Mouse (Mus musculus) left cerebral cortex, adult 2 months (tissue): ENCODE results near the gene Usp43. TPM values are rescaled to one million over a fixed set of nuclear protein-coding genes. Genes with fewer than 3 reads are reported as not detected.

Source experiments
- DNase-seq, 2 experiments: peaks; one replicate each; pipeline ENCODE4 v3.0.0; 2021 to 2022; ENCODE audit warnings: low spot score in 2 of 2, mixed read lengths in 1 of 2; ENCODE audit errors: extremely low spot score in 1 of 2
- H3K27ac ChIP-seq: fragments of 200-600 bp; 2 replicates; pipeline ENCODE4 v1.8.1; 2022
- H3K4me3 ChIP-seq: fragments of 200-600 bp; 2 replicates; pipeline ENCODE4 v1.8.1; 2022
- CTCF ChIP-seq: fragments of 200-600 bp; IDR thresholded peaks from 2 replicates; pipeline ENCODE4 v1.8.1; 2022; ENCODE audit warnings: antibody characterized with exemption, mild to moderate bottlenecking, moderate library complexity
- intact Hi-C: fragments of 180-260 bp; cut with DNase I; formaldehyde crosslinking; loops from one replicate; pipeline ENCODE4 v1.15.1; 2025
- long read RNA-seq, 2 experiments: library from polyadenylated mRNA; stranded (forward); transcript quantifications; one replicate each; pipeline ENCODE4 v2.0.0; 2021; ENCODE audit warnings: borderline mapping rate in 2 of 2
- total RNA-seq, 2 experiments: library from RNA; stranded (reverse); gene quantifications; 2 replicates each; pipeline ENCODE4 v1.2.3; 2021

Gene Usp43
- total RNA-seq, result 1 to 10 TPM; 3.4 to 4.8 TPM
- long read RNA-seq, experiment 1, full-length matches to known transcripts, result 8 of 11 reads
- long read RNA-seq, experiment 1, partial matches to known transcripts, result 1 of 11 reads
- long read RNA-seq, experiment 1, other reads (novel, unspliced or antisense), result 2 of 11 reads
- long read RNA-seq, experiment 2, full-length matches to known transcripts, result 4 of 4 reads
- long read RNA-seq, experiment 2, partial matches to known transcripts, result 0 of 4 reads
- long read RNA-seq, experiment 2, other reads (novel, unspliced or antisense), result 0 of 4 reads

DNA sequence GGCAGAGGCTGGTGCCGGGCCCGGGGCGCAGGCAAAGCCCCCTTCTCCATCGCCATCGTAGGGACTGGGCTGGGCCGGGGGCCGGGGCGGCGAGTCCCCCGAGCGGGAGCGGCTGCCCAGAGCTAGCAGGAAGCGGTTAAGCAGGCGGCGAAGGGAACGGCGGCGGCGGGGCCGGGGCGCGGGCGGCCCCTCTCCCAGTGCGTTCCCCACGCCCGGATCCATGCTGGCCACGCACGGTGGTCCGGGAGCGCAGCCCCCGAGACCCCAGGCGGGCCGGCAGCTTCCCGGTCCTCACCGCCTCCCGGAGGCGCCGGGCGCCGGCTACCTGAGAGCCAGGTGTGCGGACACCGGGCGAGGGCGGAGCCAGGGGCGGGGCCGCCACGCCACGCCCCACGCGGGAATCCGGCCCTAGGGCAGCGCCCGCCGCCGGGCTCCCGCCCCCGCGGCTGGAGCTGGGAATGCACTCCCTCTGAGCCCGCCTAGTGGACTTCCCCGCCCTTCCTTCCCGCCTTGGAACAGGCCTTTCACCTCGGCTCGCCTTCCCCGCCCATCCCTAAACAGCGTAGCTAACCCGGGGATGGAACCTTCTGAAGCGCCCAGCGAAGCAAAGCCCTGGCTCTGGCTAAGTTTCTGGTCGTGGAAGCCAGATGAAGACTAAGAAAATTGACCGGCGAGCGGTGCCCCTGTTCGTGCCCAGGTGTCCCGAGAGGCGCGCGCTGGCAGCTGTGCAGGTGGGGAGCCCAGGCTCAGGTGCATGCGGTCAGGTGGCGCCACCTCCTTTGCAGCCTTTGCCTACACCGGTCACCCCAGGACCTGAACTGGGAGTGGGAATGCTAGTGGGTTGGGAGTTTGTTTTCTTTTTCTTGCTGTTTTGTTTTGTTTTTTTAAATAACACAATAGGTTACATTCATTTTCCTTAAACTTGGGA lies at the start of gene Usp43:
Gene Usp43 (minus strand): TSS at position 327 of the 928 bp plus-strand sequence.
- DNase-seq, result peak; percentile 18 to 32
- H3K27ac ChIP-seq, result peak within 1 kb of the TSS; percentile 80
- no peak; the same call in none of the 2 replicates for TF ChIP-seq CTCF
- intact Hi-C loops, result loop anchor here (2.0 kb wide), 1 partner anchor 23 kb away; no protein-coding TSS in a partner anchor
- H3K4me3 ChIP-seq, result peak within 1 kb of the TSS; percentile 79

DNA sequence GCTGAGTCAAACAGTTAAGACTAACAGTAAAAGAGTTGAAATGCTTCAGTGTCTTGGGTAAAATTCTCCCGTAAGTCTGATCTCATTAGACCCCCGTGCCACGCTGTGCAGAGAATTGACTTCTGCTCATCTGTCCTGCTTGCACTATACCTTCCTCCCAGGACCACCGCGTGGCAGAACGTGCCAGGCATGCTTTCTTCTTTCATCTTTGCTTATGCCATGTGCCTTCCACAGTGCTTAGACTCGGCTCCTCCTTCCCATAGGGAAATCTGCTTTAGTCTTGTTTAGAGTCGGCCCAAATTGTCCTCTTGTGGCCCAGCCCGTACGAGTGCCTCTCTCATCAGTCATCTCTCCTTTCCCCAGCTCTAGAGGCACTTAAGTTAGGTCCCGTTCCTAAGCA lies 45.9 kb upstream of the Usp43 start:
- intact Hi-C loops, result no loop called here
- no peak for TF ChIP-seq CTCF
- Histone ChIP-seq H3K4me3 (no peak overlapping the region), H3K27ac (no peak overlapping the region)
- DNase-seq, result no peak

DNA sequence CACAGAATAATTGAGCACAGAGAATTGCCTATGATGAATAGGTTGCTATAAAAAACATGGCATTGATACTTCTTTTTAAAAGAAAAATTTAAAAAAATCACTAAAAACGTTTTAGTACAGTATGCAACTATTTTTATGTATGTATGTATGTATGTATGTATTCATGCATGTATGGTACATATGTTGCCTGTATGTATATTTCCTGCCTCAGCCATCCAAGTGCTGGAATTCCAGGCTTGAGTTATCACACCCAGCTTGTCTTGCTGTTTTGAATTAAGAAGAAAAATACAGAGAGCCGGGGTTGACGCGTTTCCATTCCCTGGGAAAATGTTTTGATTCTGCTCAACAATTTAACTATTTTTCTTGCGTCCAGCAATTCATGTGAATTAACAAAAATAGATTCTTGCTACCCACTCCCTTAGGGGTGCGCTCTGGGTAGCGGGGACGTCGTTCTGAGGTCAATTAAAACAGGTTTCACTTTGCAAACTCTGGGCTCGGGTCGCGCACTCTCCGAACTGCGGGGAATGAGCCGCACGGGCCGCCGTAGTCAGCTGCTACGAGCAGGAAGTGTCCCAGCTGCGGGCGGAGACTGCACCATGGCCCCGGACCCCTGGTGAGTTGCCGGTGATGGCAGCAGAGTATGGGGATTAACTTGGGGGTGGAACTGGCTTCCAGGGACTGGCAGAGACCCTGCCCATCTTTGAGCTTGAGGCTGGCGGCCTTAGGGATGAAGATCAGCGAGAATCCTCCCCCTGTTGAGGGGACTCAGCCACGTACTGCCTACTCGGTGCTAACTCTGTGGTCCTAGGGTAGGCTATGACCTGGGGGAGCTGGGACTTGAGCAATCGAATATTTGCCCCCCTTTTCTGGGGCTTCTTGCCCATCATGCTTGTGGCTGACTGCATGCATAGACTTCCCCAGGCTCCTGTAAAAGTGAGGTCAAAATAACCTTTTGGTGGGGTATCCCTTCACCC lies 44.2 kb upstream of the Usp43 start, which contains the start of gene Stx8:
Gene Stx8 (plus strand): TSS at position 289 of the 974 bp plus-strand sequence.
- TF ChIP-seq CTCF, result no peak
- intact Hi-C loops, result no loop called here
- DNase-seq, result peak; percentile 92 to 95
- Histone ChIP-seq H3K27ac (peak within 1 kb of the TSS; percentile 76), H3K4me3 (peak within 1 kb of the TSS; percentile 87)

DNA sequence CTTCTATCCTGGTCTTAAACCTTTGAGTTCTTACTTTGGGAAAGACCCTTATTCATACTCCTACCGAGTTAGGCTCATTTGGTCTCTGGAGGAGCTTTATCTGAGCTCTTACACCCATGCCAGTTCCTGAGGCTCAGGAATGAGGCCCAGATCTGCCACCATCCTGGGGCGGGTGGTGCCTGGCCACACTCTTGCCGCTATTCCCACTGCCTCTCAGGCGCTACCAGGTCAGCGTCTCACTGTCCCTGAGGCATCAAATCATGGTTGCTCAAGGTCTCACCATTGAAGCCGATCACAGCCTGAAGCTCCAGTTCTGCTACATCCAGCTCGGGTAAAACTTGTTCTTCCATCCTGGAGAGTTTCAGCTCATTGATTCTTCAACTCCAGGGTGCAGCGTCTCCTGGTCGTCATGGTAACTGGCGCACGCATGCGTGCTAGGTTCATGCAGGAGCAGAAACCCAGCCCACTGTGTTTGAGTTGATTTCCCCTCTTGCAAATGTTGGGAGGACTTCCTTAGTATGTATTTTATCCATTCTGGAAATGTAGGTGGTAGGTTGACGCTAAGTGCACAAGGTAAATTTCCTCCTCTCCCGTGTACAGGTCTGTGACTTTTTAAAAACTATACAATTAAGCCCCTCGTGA lies 43.4 kb upstream of the Usp43 start, which contains the start of gene Cfap52:
Gene Cfap52 (minus strand): TSS at position 410 of the 642 bp plus-strand sequence.
- intact Hi-C loops, result no loop called here
- Histone ChIP-seq H3K4me3 (peak within 1 kb of the TSS; percentile 87), H3K27ac (peak within 1 kb of the TSS; percentile 76)
- peak; percentile 85 to 86 for DNase-seq
- no peak for TF ChIP-seq CTCF

DNA sequence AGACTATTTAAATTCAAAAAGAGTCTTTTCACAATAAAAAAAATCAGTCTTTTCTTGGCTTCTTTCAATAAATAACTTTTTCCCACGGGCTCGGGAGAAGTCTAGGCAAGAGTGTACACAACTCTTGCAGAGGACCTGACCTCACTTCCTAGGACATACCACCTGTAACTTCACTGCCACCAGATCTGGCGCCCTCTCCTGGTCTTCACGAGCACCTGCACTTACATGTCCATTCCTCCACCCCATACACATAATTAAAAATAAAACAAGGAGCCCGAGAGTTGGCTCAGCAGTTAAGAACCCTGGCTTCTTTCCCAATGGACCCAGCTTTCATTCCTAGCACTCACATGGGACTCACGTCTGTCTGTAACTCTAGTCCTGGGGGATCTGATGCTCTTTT lies 42.2 kb upstream of the Usp43 start:
- Histone ChIP-seq H3K27ac (no peak overlapping the region), H3K4me3 (no peak overlapping the region)
- no peak for DNase-seq
- TF ChIP-seq CTCF, result no peak; the same call in none of the 2 replicates
- intact Hi-C loops, result no loop called here

DNA sequence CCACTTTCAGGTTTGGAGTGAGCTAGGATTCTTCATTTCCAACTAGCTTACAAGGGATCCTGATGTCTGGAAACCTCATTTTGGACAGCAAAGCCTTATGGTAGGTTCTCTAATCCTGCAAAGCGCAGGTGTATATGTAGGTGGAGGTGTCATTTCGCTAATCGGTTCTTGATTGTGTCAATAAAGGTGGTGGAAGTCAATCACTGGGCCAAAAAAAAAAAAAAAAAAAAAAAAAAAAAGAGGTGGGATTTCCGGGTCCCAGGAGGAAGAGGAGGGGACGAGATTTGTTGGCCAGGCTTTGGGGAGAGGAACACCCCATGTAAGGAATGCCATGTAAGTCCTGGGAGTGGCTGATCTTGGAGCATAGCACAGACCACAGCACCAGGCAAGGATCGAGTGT lies 32.5 kb upstream of the Usp43 start:
- DNase-seq, result no peak
- Histone ChIP-seq H3K27ac (no peak overlapping the region), H3K4me3 (no peak overlapping the region)
- TF ChIP-seq CTCF, result no peak
- intact Hi-C loops, result no loop called here

DNA sequence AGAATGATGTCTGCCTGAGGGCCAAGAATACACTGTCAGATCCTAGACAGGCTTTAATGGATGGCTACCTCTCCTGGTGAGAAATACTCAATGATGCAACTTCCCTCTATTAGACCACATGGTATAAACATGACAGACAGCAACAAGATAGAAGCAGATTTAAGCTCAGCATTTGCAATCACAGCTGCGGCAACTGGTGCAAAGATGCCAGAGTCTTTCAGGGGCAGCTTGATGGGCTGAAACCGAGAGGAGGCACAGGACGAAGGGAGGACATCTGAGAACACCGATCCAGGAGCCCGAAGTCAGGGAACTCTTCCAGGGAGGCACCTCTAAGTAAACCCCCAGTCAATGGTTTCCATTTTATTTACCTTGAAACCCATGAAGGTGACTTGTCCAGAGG lies 31.7 kb upstream of the Usp43 start:
- no peak overlapping the region for H3K27ac ChIP-seq
- TF ChIP-seq CTCF, result no peak
- intact Hi-C loops, result no loop called here
- no peak for DNase-seq
- no peak overlapping the region for H3K4me3 ChIP-seq

DNA sequence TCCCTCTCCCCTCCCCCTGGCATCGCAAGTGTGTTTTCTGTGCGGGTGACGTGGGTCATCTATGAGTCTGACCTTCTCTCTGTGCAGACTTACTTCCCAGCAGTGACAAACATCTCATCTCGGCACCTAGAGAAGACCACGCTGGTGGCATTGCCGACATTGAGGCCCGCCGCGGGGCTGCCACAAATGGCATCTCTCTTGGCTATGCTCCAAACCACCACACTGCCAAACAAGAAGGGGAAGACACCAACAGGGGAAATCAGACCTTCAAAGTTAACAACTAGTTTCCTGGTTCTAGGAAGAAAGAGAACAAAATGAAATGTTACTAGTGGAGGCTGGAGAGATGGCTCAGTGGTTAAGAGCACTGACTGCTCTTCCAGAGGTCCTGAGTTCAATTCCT lies 27.5 kb upstream of the Usp43 start:
- Histone ChIP-seq H3K27ac (no peak overlapping the region), H3K4me3 (no peak overlapping the region)
- no peak for TF ChIP-seq CTCF
- intact Hi-C loops, result no loop called here
- no peak for DNase-seq

DNA sequence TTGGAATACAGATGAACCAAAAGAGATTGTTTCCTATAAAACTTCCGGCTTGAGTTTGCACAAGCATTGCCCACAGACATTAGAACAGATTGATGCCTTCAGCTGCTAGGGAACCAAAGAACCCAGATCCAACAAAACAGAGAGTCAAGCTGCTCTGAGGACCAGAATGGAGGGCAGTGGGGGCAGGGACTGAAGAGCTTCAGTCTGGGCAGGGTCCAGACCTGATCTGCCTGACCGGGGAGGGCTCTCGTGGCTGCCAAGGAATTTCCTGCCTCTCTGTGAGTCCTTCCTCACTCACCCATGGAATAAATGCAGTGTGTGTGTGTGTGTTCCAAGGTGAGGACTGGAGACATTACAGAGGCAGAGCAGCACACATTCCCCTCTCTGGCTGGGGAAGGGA lies 26.3 kb upstream of the Usp43 start:
- no peak for DNase-seq
- H3K27ac ChIP-seq, result no peak overlapping the region
- intact Hi-C loops, result no loop called here
- no peak overlapping the region for H3K4me3 ChIP-seq
- TF ChIP-seq CTCF, result no peak

DNA sequence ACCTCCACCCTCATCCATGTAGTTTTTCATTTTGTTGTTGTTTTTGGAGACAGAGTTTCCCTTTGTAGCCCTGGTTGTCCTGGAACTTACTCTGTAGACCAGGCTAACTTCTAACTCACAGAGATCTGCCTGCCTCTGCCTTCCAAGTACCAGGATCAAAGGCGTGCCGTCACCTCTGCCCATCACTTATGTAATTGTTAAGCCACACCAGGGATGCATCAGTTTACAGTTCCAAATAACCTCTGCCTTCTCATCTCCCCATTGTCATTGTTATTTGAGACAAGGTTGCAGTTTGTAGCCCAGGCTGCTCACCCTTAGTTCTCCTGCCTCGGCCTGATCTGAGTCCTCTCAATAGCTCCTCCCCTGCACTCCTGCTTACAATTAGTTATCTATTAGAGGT lies 10.2 kb upstream of the Usp43 start:
- no peak overlapping the region for H3K4me3 ChIP-seq
- no peak for DNase-seq
- TF ChIP-seq CTCF, result no peak

More for the DNA sequence above, 10.2 kb upstream of the Usp43 start:
- H3K27ac ChIP-seq, result no peak overlapping the region
- intact Hi-C loops, result no loop called here
